Mouse (Mus musculus): Measurements from ENCODE around the gene Pgd. TPM values are rescaled to one million over a fixed set of nuclear protein-coding genes. Genes with fewer than 3 reads are reported as not detected.
"Not testable (repeated sequence)": the region's sequence is repeated elsewhere in the genome, so short reads cannot be mapped to it uniquely, and the experiment has no call there.

Gene Pgd
- polyA plus RNA-seq, 1 experiment from 2014 or later: 118 TPM

DNA sequence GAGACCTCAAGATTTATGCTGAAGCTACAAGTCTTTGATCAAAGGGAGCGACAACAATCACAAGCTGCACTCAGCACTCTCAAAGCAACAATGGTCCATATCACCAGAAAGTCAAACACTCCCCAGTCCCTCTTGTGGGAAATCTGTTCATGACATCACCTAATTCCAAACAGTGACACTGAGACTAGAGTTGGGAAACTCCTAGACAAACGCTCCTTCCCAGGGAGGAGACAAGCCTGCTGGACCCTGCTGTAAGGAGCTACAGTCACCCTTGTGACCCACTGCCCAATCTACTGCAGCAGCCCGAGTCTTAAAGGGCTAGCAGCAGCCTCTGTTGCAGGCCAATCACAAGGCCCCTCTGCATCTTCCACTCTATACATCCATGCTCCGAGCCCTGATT, 13.0 kb upstream of the Pgd start:
- no peak overlapping the region for H3K4me2 ChIP-seq
- H3K27me3 ChIP-seq: no peaks in the 10 kb centered on the region
- WGBS: 57% methylated on average over 4 of the region's 4 CpGs
- H3K27ac ChIP-seq: no peak overlapping the region
- no peaks in the 10 kb centered on the region for H3K9me3 ChIP-seq
- H3K4me3 ChIP-seq (replicated peaks): no peak overlapping the region
- H3K36me3 ChIP-seq (replicated peaks): peaks cover 83% of the 10 kb centered on the region
- H3K4me1 ChIP-seq: no peaks in the 10 kb centered on the region
- ATAC-seq (ENCODE audit: low FRiP score): no peak
- no peak overlapping the region for H3K9ac ChIP-seq

DNA sequence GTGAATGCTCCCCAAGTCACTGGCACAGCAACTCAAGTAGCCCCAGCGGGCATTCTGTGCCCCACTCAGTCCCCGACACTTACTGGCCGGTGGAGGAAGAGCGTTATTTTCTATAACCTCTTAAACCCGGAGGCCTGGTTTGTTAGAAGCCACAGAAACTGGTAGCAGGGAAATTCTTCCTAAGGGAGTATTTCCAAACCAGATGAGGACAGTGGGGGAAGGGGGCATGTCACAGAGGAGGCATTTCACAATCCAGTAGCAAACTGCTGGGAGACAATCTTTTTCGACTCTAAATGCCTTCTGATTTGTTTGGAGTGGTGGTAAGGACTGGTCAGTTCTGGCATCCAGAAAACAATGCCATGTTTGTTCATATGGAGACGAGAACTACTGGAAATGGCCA, 12.6 kb upstream of the Pgd start:
- no peaks in the 10 kb centered on the region for H3K4me1 ChIP-seq
- H3K4me3 ChIP-seq (replicated peaks): no peak overlapping the region
- no peaks in the 10 kb centered on the region for H3K27me3 ChIP-seq
- WGBS: 90% methylated on average over 7 of the region's 7 CpGs
- H3K27ac ChIP-seq: no peak overlapping the region
- H3K9me3 ChIP-seq: no peaks in the 10 kb centered on the region
- ATAC-seq (ENCODE audit: low FRiP score): no peak
- no peak overlapping the region for H3K4me2 ChIP-seq
- H3K36me3 ChIP-seq (replicated peaks): peaks cover 79% of the 10 kb centered on the region
- H3K9ac ChIP-seq: no peak overlapping the region

DNA sequence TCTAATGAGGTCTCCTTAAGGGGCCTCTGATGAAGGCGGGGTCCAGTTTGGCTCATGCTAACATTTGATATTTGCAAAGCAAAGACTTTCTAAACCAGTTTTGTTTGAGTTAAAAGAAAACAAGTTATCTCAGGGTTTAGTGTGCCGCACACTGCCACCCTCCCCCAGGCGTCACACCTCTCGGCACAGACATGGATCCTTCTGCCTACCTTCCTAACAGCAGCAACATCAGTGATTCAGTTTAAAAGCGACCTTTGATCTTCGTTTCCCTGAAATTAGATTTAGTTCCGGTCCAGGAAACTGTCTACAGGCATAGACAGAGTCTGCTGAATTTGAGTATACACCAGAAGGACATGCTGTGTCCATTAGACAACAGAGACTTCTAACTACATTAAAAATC, 11.8 kb upstream of the Pgd start:
- no peak for ATAC-seq (ENCODE audit: low FRiP score)
- H3K27ac ChIP-seq: no peak overlapping the region
- H3K36me3 ChIP-seq (replicated peaks): peaks cover 71% of the 10 kb centered on the region
- 85% methylated on average over 7 of the region's 7 CpGs for WGBS
- no peaks in the 10 kb centered on the region for H3K9me3 ChIP-seq
- H3K27me3 ChIP-seq: no peaks in the 10 kb centered on the region
- H3K4me2 ChIP-seq: no peak overlapping the region
- no peak overlapping the region for H3K4me3 ChIP-seq (replicated peaks)
- H3K9ac ChIP-seq: no peak overlapping the region
- H3K4me1 ChIP-seq: 0 out of 2 replicates have a peak, but pooled peaks cover 5% of the 10 kb centered on the region

DNA sequence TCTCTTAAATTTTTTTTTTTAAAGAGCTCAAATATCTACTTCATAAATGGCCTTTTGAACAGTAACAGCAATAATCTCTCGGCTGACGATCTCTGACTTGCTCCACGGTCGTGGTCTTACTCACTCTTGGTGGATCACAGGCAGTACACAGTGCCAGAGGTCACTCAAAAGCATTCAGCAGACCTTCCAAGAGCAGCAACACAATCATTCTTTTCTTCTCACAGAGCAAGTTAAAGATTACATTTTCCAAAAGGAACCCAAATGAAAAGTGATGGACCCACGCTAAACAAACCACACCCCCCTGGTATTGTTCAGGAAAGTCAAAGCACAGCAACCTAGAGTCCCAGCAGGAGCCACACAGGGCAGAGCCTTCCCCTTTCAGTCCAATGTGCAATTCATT, 10.5 kb upstream of the Pgd start:
- Histone ChIP-seq H3K4me1 (0 out of 2 replicates have a peak, but pooled peaks cover 6% of the 10 kb centered on the region), H3K4me2 (no peak overlapping the region), H3K9me3 (no peaks in the 10 kb centered on the region), H3K4me3 (replicated peaks) (no peak overlapping the region), H3K27me3 (no peaks in the 10 kb centered on the region), H3K27ac (no peak overlapping the region), H3K9ac (no peak overlapping the region), H3K36me3 (replicated peaks) (peaks cover 58% of the 10 kb centered on the region)
- WGBS: 40% methylated on average over 5 of the region's 5 CpGs
- no peak for ATAC-seq (ENCODE audit: low FRiP score)

DNA sequence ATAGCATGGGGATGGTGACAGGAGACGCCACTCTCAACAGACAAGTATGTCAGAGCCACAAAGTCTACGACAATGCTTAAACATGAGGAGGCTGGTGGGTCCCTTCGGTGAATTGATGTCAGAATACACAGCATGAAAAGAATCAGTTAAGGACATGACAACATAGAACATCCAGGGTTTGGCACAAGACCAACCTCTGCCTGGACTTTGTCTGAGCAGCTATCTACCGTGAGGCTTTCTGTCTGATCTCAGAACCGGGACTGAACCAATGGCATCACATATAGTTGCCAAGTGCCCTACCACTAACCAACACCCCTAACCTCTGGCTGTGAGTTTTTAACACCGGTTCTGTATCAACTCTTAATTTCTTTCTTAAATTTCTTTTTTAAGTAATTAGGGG, 10.1 kb upstream of the Pgd start:
- no peaks in the 10 kb centered on the region for H3K9me3 ChIP-seq
- no peaks in the 10 kb centered on the region for H3K27me3 ChIP-seq
- H3K4me1 ChIP-seq: 0 out of 2 replicates have a peak, but pooled peaks cover 6% of the 10 kb centered on the region
- H3K4me2 ChIP-seq: no peak overlapping the region
- WGBS: 87% methylated on average over 6 of the region's 6 CpGs
- no peak overlapping the region for H3K4me3 ChIP-seq (replicated peaks)
- H3K9ac ChIP-seq: no peak overlapping the region
- ATAC-seq (ENCODE audit: low FRiP score): no peak
- H3K36me3 ChIP-seq (replicated peaks): peaks cover 54% of the 10 kb centered on the region
- H3K27ac ChIP-seq: no peak overlapping the region

DNA sequence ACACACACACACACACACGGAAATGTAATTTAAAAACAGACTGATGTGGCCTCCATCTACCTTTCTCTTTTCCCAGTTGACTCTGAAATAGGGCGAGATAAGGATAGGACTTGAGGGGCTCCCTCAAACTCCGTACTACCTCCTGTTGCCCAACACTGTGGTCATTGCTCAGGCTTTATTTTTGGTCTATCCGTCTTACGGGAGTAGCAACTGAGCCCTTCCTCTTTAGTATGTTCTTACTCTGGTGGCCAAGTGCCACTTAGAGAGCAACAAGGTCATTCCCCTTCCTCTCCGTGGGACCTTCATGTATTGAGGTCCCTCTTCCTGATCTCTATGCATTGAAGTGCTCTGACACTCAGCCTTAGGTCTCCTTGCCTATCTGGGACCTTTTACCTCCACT, 7.1 kb upstream of the Pgd start:
- 0 out of 2 replicates have a peak overlapping the region, but pooled peaks have one; percentile 5 for H3K27ac ChIP-seq
- H3K9me3 ChIP-seq: no peaks in the 10 kb centered on the region
- no peak for ATAC-seq (ENCODE audit: low FRiP score)
- 93% methylated on average over 6 of the region's 6 CpGs for WGBS
- no peak overlapping the region for H3K4me3 ChIP-seq (replicated peaks)
- H3K27me3 ChIP-seq: no peaks in the 10 kb centered on the region
- 0 out of 2 replicates have a peak, but pooled peaks cover 6% of the 10 kb centered on the region for H3K4me1 ChIP-seq
- H3K4me2 ChIP-seq: no peak overlapping the region
- peaks cover 24% of the 10 kb centered on the region for H3K36me3 ChIP-seq (replicated peaks)
- H3K9ac ChIP-seq: no peak overlapping the region

DNA sequence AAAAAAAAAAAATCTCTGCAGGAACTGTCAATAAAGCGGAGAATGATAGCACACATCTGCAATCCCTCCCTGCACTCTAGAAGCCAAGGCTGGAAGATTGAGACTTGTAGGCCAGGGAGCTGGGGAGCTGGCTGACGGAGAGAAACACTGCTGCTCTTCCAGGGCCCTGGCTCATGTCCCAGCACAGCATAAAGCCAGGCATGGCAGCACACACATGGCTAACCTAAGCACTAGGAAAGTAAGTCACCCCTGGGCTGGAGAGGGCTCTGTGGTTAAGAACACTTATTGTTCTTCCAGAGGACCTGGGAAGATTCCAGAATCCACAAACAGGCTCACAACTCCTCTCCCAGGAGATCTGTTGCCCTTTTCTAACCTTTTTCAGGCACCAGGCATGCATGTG, 6.1 kb upstream of the Pgd start:
- Histone ChIP-seq H3K9ac (no peak overlapping the region), H3K27me3 (no peaks in the 10 kb centered on the region), H3K4me3 (replicated peaks) (no peak overlapping the region), H3K4me2 (no peak overlapping the region), H3K9me3 (no peaks in the 10 kb centered on the region), H3K4me1 (0 out of 2 replicates have a peak, but pooled peaks cover 6% of the 10 kb centered on the region), H3K27ac (no peak overlapping the region; the same call in 1 of the 2 replicates), H3K36me3 (replicated peaks) (peaks cover 17% of the 10 kb centered on the region)
- no peak for ATAC-seq (ENCODE audit: low FRiP score)
- 76% methylated on average over 2 of the region's 2 CpGs for WGBS

DNA sequence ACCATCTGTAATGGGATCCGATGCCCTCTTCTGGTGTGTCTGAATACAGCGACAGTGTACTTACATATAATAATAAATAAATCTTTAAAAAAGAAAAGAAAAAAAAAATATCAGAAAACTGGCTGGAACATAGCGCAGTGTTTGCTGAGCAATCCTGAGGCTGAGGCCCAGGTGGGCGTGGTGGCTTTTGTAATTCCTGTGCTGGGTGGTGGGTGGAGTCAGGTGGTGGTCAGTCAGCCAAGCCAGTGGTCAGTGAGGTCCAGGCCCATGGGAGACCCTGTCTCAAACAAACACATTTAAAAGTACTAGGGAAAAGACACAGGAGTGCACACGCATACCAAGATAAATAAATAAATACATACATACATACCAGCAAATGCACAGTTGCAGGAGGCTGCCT, 5.5 kb upstream of the Pgd start:
- H3K36me3 ChIP-seq (replicated peaks): peaks cover 17% of the 10 kb centered on the region
- H3K9me3 ChIP-seq: no peaks in the 10 kb centered on the region
- 95% methylated on average over 5 of the region's 5 CpGs for WGBS
- H3K4me3 ChIP-seq (replicated peaks): no peak overlapping the region
- no peak overlapping the region for H3K9ac ChIP-seq
- ATAC-seq (ENCODE audit: low FRiP score): no peak
- H3K27me3 ChIP-seq: no peaks in the 10 kb centered on the region
- H3K4me2 ChIP-seq: no peak overlapping the region
- no peak overlapping the region for H3K27ac ChIP-seq
- peaks cover 6% of the 10 kb centered on the region; the same call in 1 of the 2 replicates for H3K4me1 ChIP-seq

DNA sequence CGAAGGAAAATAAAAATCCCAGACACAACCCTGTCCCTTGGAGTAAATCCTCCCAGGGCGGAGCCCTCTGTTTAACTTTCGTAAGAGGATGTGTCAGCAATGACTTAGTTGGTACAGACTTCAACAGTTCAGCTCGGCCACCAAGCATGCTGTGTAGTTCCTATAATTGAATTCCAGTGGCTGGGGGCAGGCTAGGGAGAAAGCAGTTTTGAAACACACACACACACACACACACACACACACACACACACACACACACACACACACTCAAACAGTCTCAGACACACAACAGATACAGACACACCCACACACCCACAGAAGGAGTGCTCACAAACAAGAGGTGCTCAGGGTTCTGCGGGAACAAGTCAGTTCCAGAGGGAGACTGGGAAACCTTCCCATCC, 5.0 kb upstream of the Pgd start:
- no peak overlapping the region for H3K9ac ChIP-seq
- ATAC-seq (ENCODE audit: low FRiP score): no peak
- H3K9me3 ChIP-seq: no peaks in the 10 kb centered on the region
- H3K4me2 ChIP-seq: no peak overlapping the region
- no peak overlapping the region for H3K4me3 ChIP-seq (replicated peaks)
- H3K27ac ChIP-seq: no peak overlapping the region
- H3K27me3 ChIP-seq: no peaks in the 10 kb centered on the region
- peaks cover 6% of the 10 kb centered on the region; the same call in 1 of the 2 replicates for H3K4me1 ChIP-seq
- WGBS: 83% methylated on average over 5 of the region's 5 CpGs
- H3K36me3 ChIP-seq (replicated peaks): peaks cover 14% of the 10 kb centered on the region

DNA sequence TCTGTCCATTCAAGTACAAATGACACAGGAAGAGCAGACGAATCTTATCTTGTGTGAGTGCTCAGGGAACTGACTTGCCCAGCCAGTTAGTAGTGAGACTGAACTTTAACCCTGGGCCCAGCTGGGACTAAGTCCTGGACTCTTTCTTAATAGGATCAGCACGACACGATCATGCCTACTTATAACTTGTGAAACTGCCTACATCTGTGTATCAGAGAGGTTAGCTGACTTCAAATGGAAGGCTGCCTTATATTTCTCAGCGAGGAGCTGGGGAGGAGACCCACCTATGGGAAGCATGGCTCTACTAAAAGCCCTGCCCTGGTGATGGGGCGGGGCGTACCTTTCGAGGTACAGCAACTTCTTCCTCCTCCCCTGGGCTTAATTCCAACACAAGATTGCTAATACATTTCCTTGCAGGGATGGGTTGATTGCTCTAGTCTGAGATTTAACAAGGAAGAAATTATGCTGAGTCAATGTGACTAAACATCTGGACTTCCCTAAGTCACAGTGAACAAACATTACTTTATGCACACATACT, 3.9 kb upstream of the Pgd start:
- no peaks in the 10 kb centered on the region for H3K27me3 ChIP-seq
- no peaks in the 10 kb centered on the region for H3K9me3 ChIP-seq
- no peak overlapping the region for H3K27ac ChIP-seq
- ATAC-seq (ENCODE audit: low FRiP score): no peak
- H3K9ac ChIP-seq: no peak overlapping the region
- no peak overlapping the region for H3K4me3 ChIP-seq (replicated peaks)
- no peak overlapping the region for H3K4me2 ChIP-seq
- WGBS: 69% methylated on average over 7 of the region's 7 CpGs
- peaks cover 13% of the 10 kb centered on the region for H3K4me1 ChIP-seq
- H3K36me3 ChIP-seq (replicated peaks): peaks cover 6% of the 10 kb centered on the region; the same call in 1 of the 2 replicates

DNA sequence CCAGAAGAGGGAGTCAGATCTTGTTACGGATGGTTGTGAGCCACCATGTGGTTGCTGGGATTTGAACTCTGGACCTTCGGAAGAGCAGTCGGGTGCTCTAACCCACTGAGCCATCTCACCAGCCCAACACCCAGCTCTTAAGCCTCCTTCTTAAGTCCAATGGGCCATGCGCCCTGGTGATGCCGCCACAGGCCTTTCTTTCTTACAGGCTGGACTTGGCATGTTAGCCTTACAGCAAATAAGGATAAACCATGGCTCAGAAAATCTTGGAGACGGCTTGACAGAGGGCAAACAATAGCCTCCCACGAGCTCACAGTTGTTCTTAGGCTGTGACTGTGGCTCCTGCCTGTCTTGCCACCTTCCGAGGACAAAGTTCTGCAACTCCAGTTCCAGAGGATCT, 3.4 kb upstream of the Pgd start:
- not testable (repeated sequence) for ATAC-seq (ENCODE audit: low FRiP score); H3K36me3 ChIP-seq (replicated peaks); H3K27me3 ChIP-seq

DNA sequence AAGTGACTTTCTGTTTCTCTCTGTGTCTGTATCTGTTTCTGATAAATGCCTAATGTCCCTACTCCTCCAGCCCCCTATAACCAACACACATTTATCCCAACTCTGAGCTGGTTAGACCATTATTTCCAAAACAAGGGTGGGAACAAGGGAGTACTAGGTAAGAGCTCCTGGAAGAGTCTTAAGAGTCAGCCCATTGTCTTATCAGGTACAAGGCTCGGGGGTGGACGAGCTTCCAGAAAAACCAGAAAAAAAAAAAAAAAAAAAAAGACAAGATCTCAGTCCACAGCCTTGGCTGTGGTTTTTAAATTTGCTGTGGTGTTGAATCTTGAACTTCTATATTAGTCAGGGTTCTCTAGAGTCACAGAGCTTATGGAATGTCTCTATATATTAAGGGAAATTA, 1.4 kb upstream of the Pgd start:
- Histone ChIP-seq H3K36me3 (replicated peaks) (peaks cover 19% of the 10 kb centered on the region; the same call in 1 of the 2 replicates), H3K9ac (no peak overlapping the region), H3K9me3 (no peaks in the 10 kb centered on the region), H3K27me3 (no peaks in the 10 kb centered on the region), H3K27ac (no peak overlapping the region), H3K4me3 (replicated peaks) (no peak overlapping the region), H3K4me1 (peaks cover 16% of the 10 kb centered on the region), H3K4me2 (no peak overlapping the region)
- WGBS: 75% methylated on average over 2 of the region's 2 CpGs
- ATAC-seq (ENCODE audit: low FRiP score): no peak

More for the DNA sequence above, 3.4 kb upstream of the Pgd start:
- H3K27ac ChIP-seq; H3K4me3 ChIP-seq (replicated peaks); H3K9me3 ChIP-seq; H3K4me2 ChIP-seq; H3K9ac ChIP-seq: not testable (repeated sequence)
- H3K4me1 ChIP-seq: peaks cover 18% of the 10 kb centered on the region
- WGBS: 72% methylated on average over 7 of the region's 8 CpGs

DNA sequence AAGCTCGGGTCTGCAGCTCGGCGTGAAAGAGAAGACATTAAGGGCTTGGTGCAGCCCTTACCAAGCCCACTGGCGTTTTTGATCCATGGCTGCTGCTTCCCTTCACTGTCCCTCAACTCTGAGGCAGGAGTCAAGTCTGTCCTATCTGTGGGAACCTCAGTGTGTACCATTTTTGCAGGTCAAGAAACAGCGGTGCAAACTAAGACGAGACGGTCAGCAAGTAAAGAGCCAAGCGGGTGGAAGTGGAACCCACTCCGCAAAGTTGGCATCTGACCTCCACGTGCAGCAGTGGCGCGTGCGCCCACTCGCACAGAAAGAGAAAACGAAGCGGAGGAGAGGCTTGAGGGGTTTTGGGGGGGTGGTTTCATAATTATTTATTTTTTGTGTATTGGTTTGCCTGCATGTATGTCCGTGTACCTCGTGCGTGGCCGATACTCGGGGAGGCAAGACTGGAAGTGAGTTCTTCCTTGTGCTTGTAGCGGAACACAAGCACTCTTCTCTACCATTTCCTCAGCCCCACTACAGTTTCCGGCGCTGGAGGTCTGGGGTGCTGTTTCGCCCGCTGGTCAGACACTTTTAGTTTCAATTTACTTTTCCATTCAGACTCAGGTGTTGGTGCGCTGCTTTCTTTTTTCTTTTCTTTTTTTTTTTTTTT, 513 bp upstream of the Pgd start:
- peak overlapping the region; percentile 89 for H3K4me3 ChIP-seq (replicated peaks)
- no peaks in the 10 kb centered on the region for H3K9me3 ChIP-seq
- peak overlapping the region; percentile 65; the same call in 1 of the 2 replicates for H3K27ac ChIP-seq
- ATAC-seq (ENCODE audit: low FRiP score): peak; percentile 66; the same call in 1 of the 2 replicates
- peaks cover 16% of the 10 kb centered on the region for H3K4me1 ChIP-seq
- H3K9ac ChIP-seq: peak overlapping the region; percentile 58
- H3K36me3 ChIP-seq (replicated peaks): peaks cover 24% of the 10 kb centered on the region
- H3K4me2 ChIP-seq: peak overlapping the region; percentile 89
- WGBS: 1% methylated on average over 27 of the region's 27 CpGs
- H3K27me3 ChIP-seq: no peaks in the 10 kb centered on the region

Measured in forebrain, embryonic 12.5 days (tissue).